Mouse (Mus musculus) forebrain, embryonic 10.5 days (tissue): ENCODE data around the gene Dph6. TPM values are rescaled to one million over a fixed set of nuclear protein-coding genes. Genes with fewer than 3 reads are reported as not detected.

ENCODE experiments used
- DNase-seq: peaks from one replicate; pipeline ENCODE4 v3.0.0-alpha.2; 2017; ENCODE audit warnings: low spot score; ENCODE audit errors: extremely low spot score
- H3K27ac ChIP-seq: fragments of 300-500 bp; sonication (generic); 2 replicates; pipeline ENCODE4 v1.5.1; 2016; ENCODE audit warnings: mild to moderate bottlenecking
- H3K27me3 ChIP-seq: fragments of 300-500 bp; sonication (generic); 2 replicates; pipeline ENCODE4 v1.6.1; 2016; ENCODE audit warnings: mild to moderate bottlenecking; ENCODE audit not compliant: poor library complexity, severe bottlenecking
- H3K36me3 ChIP-seq: fragments of 300-500 bp; sonication (generic); replicated peaks from 2 replicates; pipeline ENCODE4 v1.6.1; 2016; ENCODE audit warnings: mild to moderate bottlenecking, moderate library complexity
- H3K4me1 ChIP-seq: fragments of 300-500 bp; sonication (generic); 2 replicates; pipeline ENCODE4 v1.6.1; 2016
- H3K4me3 ChIP-seq: fragments of 300-500 bp; sonication (generic); 2 replicates; pipeline ENCODE4 v1.5.1; 2016; ENCODE audit warnings: mild to moderate bottlenecking, moderate library complexity
- H3K9me3 ChIP-seq: fragments of 300-500 bp; sonication (generic); 2 replicates; pipeline ENCODE4 v1.6.1; 2016; ENCODE audit warnings: mild to moderate bottlenecking, moderate library complexity
- WGBS: fragments of 180-500 bp; shearing (Covaris S2); methylation state at CpG from one replicate; pipeline ENCODE4 v1.1.7; 2016; 5-methylcytosine and 5-hydroxymethylcytosine counted together
- polyA plus RNA-seq: library from polyadenylated mRNA; unstranded; fragments of >200 nt; fragmentation: Nextera tagmentation; extraction: Ambion mirVana; gene quantifications from 2 replicates; pipeline ENCODE4 v1.2.1, GENCODE M21; 2016

Dph6 gene
- polyA plus RNA-seq = 22.6 and 23.8 TPM in 2 replicates

DNA sequence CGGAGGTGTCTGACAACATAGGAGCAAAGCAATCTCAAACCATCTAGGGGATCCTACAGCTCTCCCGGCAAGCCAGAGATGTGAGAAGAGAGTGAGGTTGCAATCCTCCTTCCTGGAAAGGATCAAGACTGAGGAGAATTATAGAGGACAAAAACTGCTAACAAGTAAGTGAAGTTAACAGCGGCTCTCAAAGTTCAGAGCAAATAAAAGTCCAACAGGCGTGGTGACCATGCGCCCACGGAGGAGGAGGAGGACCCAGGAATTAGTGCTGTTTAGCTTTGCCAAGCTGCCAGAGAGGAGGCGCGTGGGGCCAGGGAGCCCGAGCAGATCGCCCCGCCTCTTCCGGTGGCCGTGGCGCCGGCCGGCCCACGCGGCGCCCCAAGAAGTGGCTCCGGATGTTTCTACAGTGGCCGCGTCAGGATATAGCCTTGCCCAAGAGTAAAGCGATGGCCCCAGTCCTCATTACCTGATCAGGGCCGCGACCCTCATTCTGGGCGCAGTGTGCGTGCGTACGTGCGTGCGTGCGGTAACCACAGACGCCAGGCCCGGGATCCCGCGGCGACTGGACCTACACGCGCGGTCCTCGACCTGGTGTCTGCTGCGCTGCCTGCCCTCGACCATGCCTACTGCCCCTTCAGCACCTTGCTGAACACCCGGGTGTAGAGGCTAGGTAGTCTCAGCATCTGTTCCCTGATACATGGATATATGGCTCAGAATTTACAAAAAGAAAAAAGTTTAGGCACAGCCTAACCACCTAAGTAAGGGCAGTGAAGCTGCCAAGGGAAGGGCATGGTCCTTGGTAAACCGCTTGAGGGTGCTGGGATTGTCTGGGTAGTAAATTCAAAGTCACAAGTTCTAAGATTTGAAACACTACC lies at the start of gene Dph6:
Gene Dph6 (minus strand): TSS at position 600 of the 875 bp plus-strand sequence.
- under 1% methylated on average over 45 of the region's 45 CpGs for WGBS
- Histone ChIP-seq H3K9me3 (no peaks in the 10 kb centered on the region), H3K36me3 (peaks cover 4% of the 10 kb centered on the region; the same call in 1 of the 2 replicates), H3K27ac (peak within 1 kb of the TSS; percentile 98), H3K4me3 (peak within 1 kb of the TSS; percentile 68), H3K4me1 (peaks cover 11% of the 10 kb centered on the region), H3K27me3 (no peaks in the 10 kb centered on the region)
- DNase-seq = peak; percentile 86

- no peaks in the 10 kb centered on the region for H3K36me3 ChIP-seq
- H3K27me3 ChIP-seq = no peaks in the 10 kb centered on the region
- H3K4me3 ChIP-seq = no peak overlapping the region
- no peak overlapping the region for H3K27ac ChIP-seq
- DNase-seq = no peak
- 78% methylated on average over 2 of the region's 2 CpGs for WGBS
- no peaks in the 10 kb centered on the region for H3K4me1 ChIP-seq
- H3K9me3 ChIP-seq = no peaks in the 10 kb centered on the region
Observed at GRCm38 (mm10) chr2:114700966-114701685, 46.4 kb upstream of the Dph6 start.

- Histone ChIP-seq H3K4me3 (no peak overlapping the region), H3K36me3 (no peaks in the 10 kb centered on the region), H3K4me1 (no peaks in the 10 kb centered on the region), H3K9me3 (no peaks in the 10 kb centered on the region), H3K27me3 (no peaks in the 10 kb centered on the region), H3K27ac (no peak overlapping the region)
- 86% methylated on average over 2 of the region's 2 CpGs for WGBS
- DNase-seq = no peak
Observed at GRCm38 (mm10) chr2:114691607-114692006, 36.8 kb upstream of the Dph6 start.

DNA sequence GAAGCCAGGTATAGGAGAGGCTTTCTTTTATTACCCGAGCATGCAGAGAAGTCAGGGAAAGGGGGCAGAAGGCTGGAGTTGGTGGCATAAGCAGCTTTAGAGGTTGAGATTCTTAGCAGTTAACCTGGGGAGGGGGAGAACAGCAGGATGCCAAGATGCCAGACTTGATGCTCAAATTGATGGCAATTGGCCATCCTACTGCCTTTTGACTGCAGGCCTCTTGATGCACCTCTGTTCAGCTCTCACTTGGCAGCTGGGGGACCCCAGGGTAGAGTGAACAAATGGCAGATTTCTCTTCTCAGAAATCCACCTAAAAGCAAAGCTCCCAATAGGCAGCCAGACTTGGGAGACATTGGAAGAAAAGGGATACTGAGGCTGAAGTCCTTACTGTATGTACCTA lies 32.7 kb upstream of the Dph6 start:
- H3K4me1 ChIP-seq = no peaks in the 10 kb centered on the region
- no peaks in the 10 kb centered on the region for H3K9me3 ChIP-seq
- H3K36me3 ChIP-seq = no peaks in the 10 kb centered on the region
- H3K27me3 ChIP-seq = no peaks in the 10 kb centered on the region
- H3K27ac ChIP-seq = no peak overlapping the region
- no peak for DNase-seq
- H3K4me3 ChIP-seq = no peak overlapping the region
- 83% methylated on average over 1 of the region's 1 CpGs for WGBS

- 92% methylated on average over 4 of the region's 4 CpGs for WGBS
- no peak overlapping the region for H3K27ac ChIP-seq
- no peaks in the 10 kb centered on the region for H3K27me3 ChIP-seq
- H3K4me1 ChIP-seq = no peaks in the 10 kb centered on the region
- DNase-seq = no peak
- no peak overlapping the region for H3K4me3 ChIP-seq
- H3K9me3 ChIP-seq = no peaks in the 10 kb centered on the region
- H3K36me3 ChIP-seq = no peaks in the 10 kb centered on the region
Observed at GRCm38 (mm10) chr2:114687081-114687480, 32.3 kb upstream of the Dph6 start.

GRCm38 (mm10) chr2:114673831-114674230 lies 19.1 kb upstream of the Dph6 start:
- Histone ChIP-seq H3K27ac (no peak overlapping the region), H3K9me3 (no peaks in the 10 kb centered on the region), H3K4me1 (no peaks in the 10 kb centered on the region), H3K4me3 (no peak overlapping the region), H3K27me3 (no peaks in the 10 kb centered on the region), H3K36me3 (no peaks in the 10 kb centered on the region)
- no peak for DNase-seq
- 93% methylated on average over 1 of the region's 1 CpGs for WGBS

- DNase-seq = no peak
- H3K27ac ChIP-seq = no peak overlapping the region
- WGBS = 93% methylated on average over 3 of the region's 3 CpGs
- H3K4me1 ChIP-seq = no peaks in the 10 kb centered on the region
- no peaks in the 10 kb centered on the region for H3K9me3 ChIP-seq
- no peaks in the 10 kb centered on the region for H3K36me3 ChIP-seq
- H3K27me3 ChIP-seq = no peaks in the 10 kb centered on the region
- no peak overlapping the region for H3K4me3 ChIP-seq
Observed at GRCm38 (mm10) chr2:114670983-114671382, 16.2 kb upstream of the Dph6 start.

- Histone ChIP-seq H3K4me1 (peaks cover 7% of the 10 kb centered on the region), H3K9me3 (no peaks in the 10 kb centered on the region), H3K27me3 (no peaks in the 10 kb centered on the region), H3K36me3 (no peaks in the 10 kb centered on the region), H3K27ac (no peak overlapping the region), H3K4me3 (no peak overlapping the region)
- no peak for DNase-seq
- 87% methylated on average over 2 of the region's 2 CpGs for WGBS
Observed at GRCm38 (mm10) chr2:114658954-114659353, 4.2 kb upstream of the Dph6 start.

GRCm38 (mm10) chr2:114646240-114646639 lies 8.5 kb downstream of the Dph6 start:
- no peaks in the 10 kb centered on the region for H3K9me3 ChIP-seq
- H3K36me3 ChIP-seq = peaks cover 7% of the 10 kb centered on the region
- H3K4me3 ChIP-seq = no peak overlapping the region

GRCm38 (mm10) chr2:114643832-114644231 lies 10.9 kb downstream of the Dph6 start:
- Histone ChIP-seq H3K4me1 (peaks cover 12% of the 10 kb centered on the region), H3K27me3 (no peaks in the 10 kb centered on the region), H3K36me3 (peaks cover 9% of the 10 kb centered on the region), H3K9me3 (no peaks in the 10 kb centered on the region), H3K4me3 (no peak overlapping the region), H3K27ac (no peak overlapping the region)
- WGBS = 95% methylated on average over 2 of the region's 2 CpGs
- no peak for DNase-seq

More at GRCm38 (mm10) chr2:114646240-114646639, 8.5 kb downstream of the Dph6 start:
- DNase-seq = no peak
- Histone ChIP-seq H3K27ac (no peak overlapping the region), H3K4me1 (peaks cover 12% of the 10 kb centered on the region), H3K27me3 (no peaks in the 10 kb centered on the region)
- WGBS = 58% methylated on average over 5 of the region's 5 CpGs

DNA sequence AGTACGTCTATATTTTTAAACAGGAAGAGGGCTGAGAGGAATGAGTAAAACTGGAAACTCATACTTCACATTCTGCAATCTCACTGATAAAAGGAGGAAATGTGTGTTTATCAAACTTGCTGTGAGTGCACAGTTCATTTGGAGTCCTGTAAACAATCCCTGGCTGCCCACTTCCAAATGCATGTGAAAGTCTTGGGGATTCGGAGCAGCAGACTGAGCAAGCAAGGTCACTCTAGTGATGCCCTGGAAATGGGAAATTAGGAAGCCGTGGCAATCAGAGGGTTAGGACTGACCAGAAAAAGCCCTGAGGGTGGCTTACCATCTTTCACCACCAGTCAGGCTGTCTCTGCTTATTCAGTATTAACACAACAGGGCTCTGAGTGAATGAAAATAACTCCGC lies 30.1 kb downstream of the Dph6 start:
- 48% methylated on average over 4 of the region's 4 CpGs for WGBS
- no peak overlapping the region; the same call in 1 of the 2 replicates for H3K27ac ChIP-seq
- H3K36me3 ChIP-seq = no peaks in the 10 kb centered on the region
- no peak for DNase-seq
- H3K4me1 ChIP-seq = peaks cover 41% of the 10 kb centered on the region
- H3K27me3 ChIP-seq = no peaks in the 10 kb centered on the region
- H3K4me3 ChIP-seq = no peak overlapping the region
- no peaks in the 10 kb centered on the region for H3K9me3 ChIP-seq

GRCm38 (mm10) chr2:114622550-114622939 lies 32.2 kb downstream of the Dph6 start:
- peaks cover 41% of the 10 kb centered on the region for H3K4me1 ChIP-seq
- no peaks in the 10 kb centered on the region for H3K9me3 ChIP-seq
- no peak overlapping the region for H3K4me3 ChIP-seq
- 9% methylated on average over 2 of the region's 2 CpGs for WGBS
- peak overlapping the region; percentile 60 for H3K27ac ChIP-seq
- no peaks in the 10 kb centered on the region for H3K27me3 ChIP-seq
- no peaks in the 10 kb centered on the region for H3K36me3 ChIP-seq
- DNase-seq = no peak
